In genomic region chr8:91572630-91573029, GRCm38 (mm10) we compare ENCODE assay signal across 16 mouse cellular contexts.
DNase-seq lines count a peak whose midpoint lies in the region; ATAC-seq lines count a peak whose summit lies in the region.
"Had no signal": no experiment of that assay in that cellular context is flagged by ENCODE, and none has a peak within 500 bp of the region (broad histone marks: within the 10 kb centered on the region; RNA-seq: fewer than 3 reads in every experiment).

No protein-coding gene starts in this region.

- peaks cover 71% of the 10 kb centered on the region for H3K4me1 ChIP-seq in forebrain, embryonic 10.5 days
- peaks cover 27% of the 10 kb centered on the region for H3K4me1 ChIP-seq in forebrain, embryonic 14.5 days (ENCODE audit: control insufficient read depth, insufficient read depth, low read length)
- peaks cover 46% of the 10 kb centered on the region for H3K4me1 ChIP-seq in kidney, embryonic 14.5 days (ENCODE audit: control insufficient read depth, insufficient read depth, low read length)

- H3K9ac ChIP-seq in forebrain, embryonic 14.5 days (ENCODE audit: low read length): no peak overlapping the region
- H3K9ac ChIP-seq in kidney, embryonic 14.5 days (ENCODE audit: low read depth, low read length): no peak overlapping the region
- H3K9ac ChIP-seq: liver, embryonic 13.5 days; midbrain, embryonic 15.5 days; neural tube, embryonic 12.5 days had no signal

- H3K4me3 ChIP-seq in forebrain, embryonic 10.5 days: no peak overlapping the region
- no peak overlapping the region for H3K4me3 ChIP-seq in forebrain, embryonic 14.5 days (ENCODE audit: low read depth, low read length)
- H3K4me3 ChIP-seq in kidney, embryonic 14.5 days (ENCODE audit: low read length): no peak overlapping the region
- H3K4me3 ChIP-seq: layer of hippocampus, adult 2 months; liver, embryonic 13.5 days; midbrain, embryonic 15.5 days; neural tube, embryonic 12.5 days had no signal

- H3K36me3 ChIP-seq in forebrain, embryonic 10.5 days (replicated peaks): no peaks in the 10 kb centered on the region; the same call in 1 of the 2 replicates
- H3K36me3 ChIP-seq in forebrain, embryonic 14.5 days (ENCODE audit: control insufficient read depth, insufficient read depth, low read length): no peaks in the 10 kb centered on the region
- no peaks in the 10 kb centered on the region for H3K36me3 ChIP-seq in kidney, embryonic 14.5 days (ENCODE audit: control insufficient read depth, insufficient read depth, low read length)
- H3K36me3 ChIP-seq: liver, embryonic 13.5 days; midbrain, embryonic 15.5 days; neural tube, embryonic 12.5 days had no signal

- WGBS in forebrain, embryonic 10.5 days: 15% methylated on average over 4 of the region's 4 CpGs
- WGBS in forebrain, embryonic 14.5 days: 12% methylated on average over 4 of the region's 4 CpGs
- 25% methylated on average over 4 of the region's 4 CpGs for WGBS in kidney, embryonic 14.5 days

- H3K9me3 ChIP-seq in forebrain, embryonic 10.5 days: no peaks in the 10 kb centered on the region
- H3K9me3 ChIP-seq in forebrain, embryonic 14.5 days (replicated peaks; ENCODE audit: control insufficient read depth, low read length): no peaks in the 10 kb centered on the region
- no peaks in the 10 kb centered on the region for H3K9me3 ChIP-seq in kidney, embryonic 14.5 days (ENCODE audit: control insufficient read depth, low read length)
- H3K9me3 ChIP-seq: liver, embryonic 13.5 days; midbrain, embryonic 15.5 days; neural tube, embryonic 12.5 days had no signal

- no peak for ATAC-seq in forebrain, embryonic 14.5 days
- no peak for ATAC-seq in kidney, embryonic 14.5 days (ENCODE audit: low FRiP score, low TSS enrichment)
- no peak for ATAC-seq in granulocyte monocyte progenitor cell, adult 5-6 weeks (replicated peaks; ENCODE audit: poor library complexity, severe bottlenecking)
- ATAC-seq: midbrain, embryonic 15.5 days had no signal

- H3K27ac ChIP-seq in forebrain, embryonic 10.5 days: peak overlapping the region; percentile 26; the same call in 1 of the 2 replicates
- no peak overlapping the region for H3K27ac ChIP-seq in forebrain, embryonic 14.5 days (ENCODE audit: low read depth, low read length)
- no peak overlapping the region for H3K27ac ChIP-seq in kidney, embryonic 14.5 days (ENCODE audit: low read depth, low read length)
- H3K27ac ChIP-seq: layer of hippocampus, adult 2 months; liver, embryonic 13.5 days; midbrain, embryonic 15.5 days; neural tube, embryonic 12.5 days had no signal

- no peak for DNase-seq in forebrain, embryonic 10.5 days (ENCODE audit: extremely low spot score, low spot score)
- DNase-seq in forebrain, embryonic 14.5 days (ENCODE audit: low spot score): no peak
- DNase-seq in kidney, adult 11 months: peak; percentile 63
- peak; percentile 70 for DNase-seq in kidney, adult 9 months
- peak; percentile 26 for DNase-seq in lung, postnatal 14 days
- DNase-seq in c-Kit-positive CD71-positive TER-119-positive erythroid progenitor cells, embryonic 14.5 days (ENCODE audit: low spot score): no peak
- DNase-seq: adrenal gland, adult 8-10 months; cerebellum, adult 9-10 months; liver, embryonic 13.5 days; right cerebral cortex, postnatal 4 days; thymus, postnatal 25 days had no signal

- no peak overlapping the region for H3K4me2 ChIP-seq in forebrain, embryonic 14.5 days (ENCODE audit: low read length)
- no peak overlapping the region for H3K4me2 ChIP-seq in kidney, embryonic 14.5 days (replicated peaks; ENCODE audit: low read depth, low read length)
- H3K4me2 ChIP-seq: liver, embryonic 13.5 days; midbrain, embryonic 15.5 days; neural tube, embryonic 12.5 days had no signal

- peaks cover 53% of the 10 kb centered on the region for H3K27me3 ChIP-seq in forebrain, embryonic 10.5 days (ENCODE audit: poor library complexity, severe bottlenecking)
- H3K27me3 ChIP-seq in forebrain, embryonic 14.5 days (replicated peaks; ENCODE audit: control insufficient read depth, insufficient read depth, low read length): 0 out of 2 replicates have a peak, but pooled peaks cover 3% of the 10 kb centered on the region
- H3K27me3 ChIP-seq in kidney, embryonic 14.5 days (ENCODE audit: control insufficient read depth, insufficient read depth, low read length): no peaks in the 10 kb centered on the region
- H3K27me3 ChIP-seq: liver, embryonic 13.5 days; neural tube, embryonic 12.5 days had no signal

Comparison
In these comparisons a context has a peak if more than half of its experiments do, and no peak if none do; other contexts are left out.
1. DNase-seq: peak in kidney, adult 11 months (single experiment), kidney, adult 9 months (single experiment) and lung, postnatal 14 days (single experiment); none in forebrain, embryonic 10.5 days (single experiment), forebrain, embryonic 14.5 days (single experiment) and c-Kit-positive CD71-positive TER-119-positive erythroid progenitor cells, embryonic 14.5 days (single experiment).